Mouse (Mus musculus) lung, postnatal 0 days (tissue): ENCODE data around the gene Trmt2b. TPM values are rescaled to one million over a fixed set of nuclear protein-coding genes. Genes with fewer than 3 reads are reported as not detected.
"Not testable (repeated sequence)": the region's sequence is repeated elsewhere in the genome, so short reads cannot be mapped to it uniquely, and the experiment has no call there.

Experiments used
- ATAC-seq: fragments of 200-750 bp; cut with Nextera tagmentation; 2 replicates; pipeline ENCODE4 v1.8.0; 2017; ENCODE audit warnings: moderate library complexity
- DNase-seq: peaks from one replicate; pipeline ENCODE4 v3.0.0-alpha.2; 2016; ENCODE audit warnings: low spot score
- H3K27ac ChIP-seq: fragments of 300-500 bp; sonication (generic); 2 replicates; pipeline ENCODE4 v1.5.1; 2014; ENCODE audit warnings: antibody characterized with exemption, mild to moderate bottlenecking, low read length, mixed read lengths
- H3K27me3 ChIP-seq: fragments of 300-500 bp; sonication (generic); replicated peaks from 2 replicates; pipeline ENCODE4 v1.6.1; 2014; ENCODE audit warnings: low read length, mixed read lengths; ENCODE audit not compliant: insufficient read depth
- H3K36me3 ChIP-seq: fragments of 300-500 bp; sonication (generic); 2 replicates; pipeline ENCODE4 v1.6.1; 2014; ENCODE audit warnings: low read length, mixed read lengths; ENCODE audit not compliant: insufficient read depth
- H3K4me1 ChIP-seq: fragments of 300-500 bp; sonication (generic); 2 replicates; pipeline ENCODE4 v1.6.1; 2014; ENCODE audit warnings: antibody characterized with exemption, low read depth, low read length, mixed read lengths; ENCODE audit not compliant: insufficient read depth
- H3K4me2 ChIP-seq: fragments of 300-500 bp; sonication (generic); replicated peaks from 2 replicates; pipeline ENCODE4 v1.6.1; 2014; ENCODE audit warnings: low read depth, mild to moderate bottlenecking, low read length, moderate library complexity, mixed read lengths
- H3K4me3 ChIP-seq: fragments of 300-500 bp; sonication (generic); 2 replicates; pipeline ENCODE4 v1.5.1; 2014; ENCODE audit warnings: low read depth, low read length
- H3K9ac ChIP-seq: fragments of 300-500 bp; sonication (generic); replicated peaks from 2 replicates; pipeline ENCODE4 v1.6.1; 2014; ENCODE audit warnings: low read depth, mild to moderate bottlenecking
- H3K9me3 ChIP-seq: fragments of 300-500 bp; sonication (generic); 2 replicates; pipeline ENCODE4 v1.6.1; 2016; ENCODE audit warnings: low read length, mixed read lengths
- CTCF ChIP-seq: IDR thresholded peaks from 2 replicates; pipeline ENCODE4 v1.5.1; 2016; ENCODE audit warnings: antibody characterized with exemption, mild to moderate bottlenecking
- EP300 ChIP-seq: IDR thresholded peaks from 2 replicates; pipeline ENCODE4 v1.6.1; 2016; ENCODE audit warnings: antibody characterized with exemption, mild to moderate bottlenecking, control low read depth
- WGBS: fragments of 180-500 bp; shearing (Covaris S2); extraction: QIAGEN DNeasy Blood & Tissue Kit; methylation state at CpG from one replicate; pipeline ENCODE4 v1.1.7; 2014; 5-methylcytosine and 5-hydroxymethylcytosine counted together
- polyA plus RNA-seq: library from polyadenylated mRNA; unstranded; fragments of >200 nt; fragmentation: Nextera tagmentation; extraction: Ambion mirVana; gene quantifications from 2 replicates; pipeline ENCODE4 v1.2.1, GENCODE M21; 2015

Gene Trmt2b
- polyA plus RNA-seq: 9.2 and 10.2 TPM in 2 replicates

GRCm38 (mm10) chrX:134276275-134277160 is at the start of gene Trmt2b:
Trmt2b (minus strand) TSS chrX:134276984.
- Histone ChIP-seq H3K9me3 (no peaks in the 10 kb centered on the region), H3K4me1 (no peaks in the 10 kb centered on the region), H3K9ac (peak within 1 kb of the TSS; percentile 19; the same call in 1 of the 2 replicates), H3K27ac (peak within 1 kb of the TSS; percentile 57), H3K4me3 (peak within 1 kb of the TSS; percentile 40), H3K36me3 (no peaks in the 10 kb centered on the region), H3K27me3 (no peaks in the 10 kb centered on the region), H3K4me2 (peak within 1 kb of the TSS; percentile 46)
- ATAC-seq: peak; percentile 97
- TF ChIP-seq CTCF: no peak
- TF ChIP-seq EP300: no peak
- DNase-seq: peak; percentile 80
- WGBS: 13% methylated on average over 22 of the region's 26 CpGs

GRCm38 (mm10) chrX:134319153-134319932 is 42.6 kb upstream of the Trmt2b start:
- TF ChIP-seq EP300 (no peak), CTCF (peak; percentile 60)
- no peak for DNase-seq
- Histone ChIP-seq H3K4me1 (no peaks in the 10 kb centered on the region), H3K9ac (no peak overlapping the region), H3K36me3 (no peaks in the 10 kb centered on the region), H3K27ac (no peak overlapping the region), H3K4me2 (no peak overlapping the region), H3K9me3 (no peaks in the 10 kb centered on the region), H3K4me3 (no peak overlapping the region), H3K27me3 (no peaks in the 10 kb centered on the region)
- no peak for ATAC-seq
- 78% methylated on average over 2 of the region's 2 CpGs for WGBS

GRCm38 (mm10) chrX:134311193-134311592 is 34.4 kb upstream of the Trmt2b start:
- not testable (repeated sequence) for H3K36me3 ChIP-seq, H3K4me3 ChIP-seq, H3K4me2 ChIP-seq, DNase-seq, H3K27ac ChIP-seq, H3K27me3 ChIP-seq, H3K9me3 ChIP-seq, H3K4me1 ChIP-seq, ATAC-seq, H3K9ac ChIP-seq
- WGBS: 91% methylated on average over 7 of the region's 7 CpGs

- ATAC-seq (peak; percentile 71), DNase-seq (no peak)
- Histone ChIP-seq H3K4me2 (peak overlapping the region; percentile 50), H3K9me3 (no peaks in the 10 kb centered on the region), H3K9ac (no peak overlapping the region), H3K4me1 (no peaks in the 10 kb centered on the region), H3K4me3 (peak overlapping the region; percentile 30; the same call in 1 of the 2 replicates), H3K27ac (no peak overlapping the region), H3K36me3 (no peaks in the 10 kb centered on the region), H3K27me3 (no peaks in the 10 kb centered on the region)
- TF ChIP-seq CTCF: no peak
- no peak for TF ChIP-seq EP300
- WGBS: 18% methylated on average over 9 of the region's 9 CpGs
Measured at GRCm38 (mm10) chrX:134308275-134308634, 31.5 kb upstream of the Trmt2b start.

GRCm38 (mm10) chrX:134307534-134308274 is 30.9 kb upstream of the Trmt2b start, which contains the start of gene Cenpi:
Cenpi (plus strand) TSS chrX:134308084.
- Histone ChIP-seq H3K36me3 (no peaks in the 10 kb centered on the region), H3K27ac (peak within 1 kb of the TSS; percentile 51; the same call in 1 of the 2 replicates), H3K4me1 (no peaks in the 10 kb centered on the region), H3K4me3 (peak within 1 kb of the TSS; percentile 30; the same call in 1 of the 2 replicates), H3K4me2 (peak within 1 kb of the TSS; percentile 50), H3K27me3 (no peaks in the 10 kb centered on the region), H3K9ac (no peak within 1 kb of the TSS), H3K9me3 (no peaks in the 10 kb centered on the region)
- DNase-seq: peak; percentile 93
- TF ChIP-seq CTCF (peak; percentile 57), EP300 (no peak)
- peak; percentile 99 for ATAC-seq
- WGBS: 17% methylated on average over 34 of the region's 36 CpGs

- ATAC-seq (no peak), DNase-seq (no peak)
- H3K27me3 ChIP-seq: no peaks in the 10 kb centered on the region
- H3K9me3 ChIP-seq: no peaks in the 10 kb centered on the region
- no peak overlapping the region for H3K27ac ChIP-seq
- no peaks in the 10 kb centered on the region for H3K36me3 ChIP-seq
- H3K4me1 ChIP-seq: no peaks in the 10 kb centered on the region
- no peak for TF ChIP-seq EP300
- no peak for TF ChIP-seq CTCF
- no peak overlapping the region for H3K4me3 ChIP-seq
- H3K9ac ChIP-seq: no peak overlapping the region
- WGBS: 74% methylated on average over 1 of the region's 1 CpGs
- no peak overlapping the region for H3K4me2 ChIP-seq
Measured at GRCm38 (mm10) chrX:134303287-134303686, 26.5 kb upstream of the Trmt2b start.
